Mouse (Mus musculus) Muller cell, postnatal 12 days (primary cell): ENCODE data around the gene Taf12.

Source experiments
- DNase-seq: peaks from one replicate; pipeline ENCODE4 v3.0.0-alpha.2; 2015; ENCODE audit errors: inconsistent ontology term

The Taf12 gene

DNA sequence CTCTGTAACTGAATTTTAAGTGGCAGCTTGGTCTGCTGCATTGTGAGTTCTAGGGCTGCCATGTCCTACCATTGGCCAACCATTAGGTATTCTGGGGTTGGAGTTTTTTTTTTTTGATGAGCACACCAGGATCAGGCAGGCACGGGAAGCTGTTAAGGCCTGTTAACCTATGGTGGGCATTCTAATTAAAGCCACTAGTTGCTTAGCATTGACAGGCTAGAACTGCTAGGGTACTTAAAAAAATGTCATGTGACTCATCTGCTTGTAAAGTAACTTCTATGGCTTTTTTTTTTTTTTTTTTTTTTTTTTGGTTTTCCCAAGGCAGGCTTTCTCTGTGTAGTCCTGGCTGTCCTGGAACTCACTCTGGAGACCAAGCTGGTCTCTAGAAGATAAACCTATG, 37.0 kb downstream of the Taf12 start:
- no peak for DNase-seq

DNA sequence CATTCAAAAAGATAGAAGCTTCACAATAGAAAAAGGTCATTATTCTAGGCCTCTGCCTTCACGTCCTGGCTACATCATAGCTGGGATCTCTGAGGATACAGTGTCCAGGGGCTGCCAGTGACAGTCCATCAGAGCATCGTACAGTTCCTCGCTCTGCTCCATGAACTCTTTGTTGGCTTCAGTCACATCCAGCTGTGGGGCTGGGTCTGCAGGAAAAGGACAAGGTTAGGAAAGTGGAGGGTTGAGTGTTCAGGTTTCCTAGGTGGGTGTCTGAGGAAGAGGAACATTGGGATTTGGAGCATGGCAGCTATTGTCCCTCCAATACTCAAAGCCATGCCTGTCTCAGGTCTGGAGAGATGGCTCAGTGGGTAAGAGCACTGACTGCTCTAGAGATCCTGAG, 37.6 kb downstream of the Taf12 start:
- DNase-seq, result no peak

DNA sequence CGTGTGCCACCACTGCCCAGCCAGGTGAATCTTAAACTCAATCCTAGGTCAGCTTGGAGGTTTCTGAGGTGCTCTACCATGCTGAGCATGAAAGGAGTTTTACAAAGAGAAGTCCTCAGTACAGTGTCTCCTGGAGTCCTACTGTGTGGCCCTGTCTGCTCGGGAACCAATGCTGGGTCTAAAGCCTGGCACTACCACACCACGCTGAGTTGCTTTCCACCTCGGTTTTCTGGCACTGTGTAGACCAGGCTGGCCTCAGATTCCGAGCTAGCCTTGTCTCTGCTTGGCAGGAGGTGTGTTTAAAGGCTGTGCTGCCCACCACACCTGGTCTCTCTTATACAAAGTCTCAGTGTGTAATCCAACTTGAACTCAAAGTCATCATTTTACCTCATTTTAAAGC, 38.5 kb downstream of the Taf12 start:
- no peak for DNase-seq

- DNase-seq, result no peak
Observed at GRCm38 (mm10) chr4:132315711-132316110, 41.5 kb downstream of the Taf12 start.

- no peak for DNase-seq
Observed at GRCm38 (mm10) chr4:132326481-132326880, 52.3 kb downstream of the Taf12 start.

- DNase-seq, result no peak
Observed at GRCm38 (mm10) chr4:132328391-132328982, 54.3 kb downstream of the Taf12 start.

GRCm38 (mm10) chr4:132329115-132329834, 55.1 kb downstream of the Taf12 start, which contains the start of gene Trnau1ap:
Gene Trnau1ap, minus strand, starts transcription at chr4:132329538.
- DNase-seq, result peak; percentile 98

GRCm38 (mm10) chr4:132329835-132330354, 55.7 kb downstream of the Taf12 start:
- no peak for DNase-seq

- no peak for DNase-seq
Observed at GRCm38 (mm10) chr4:132331960-132332359, 57.8 kb downstream of the Taf12 start.

GRCm38 (mm10) chr4:132332880-132333279, 58.7 kb downstream of the Taf12 start:
- no peak for DNase-seq

DNA sequence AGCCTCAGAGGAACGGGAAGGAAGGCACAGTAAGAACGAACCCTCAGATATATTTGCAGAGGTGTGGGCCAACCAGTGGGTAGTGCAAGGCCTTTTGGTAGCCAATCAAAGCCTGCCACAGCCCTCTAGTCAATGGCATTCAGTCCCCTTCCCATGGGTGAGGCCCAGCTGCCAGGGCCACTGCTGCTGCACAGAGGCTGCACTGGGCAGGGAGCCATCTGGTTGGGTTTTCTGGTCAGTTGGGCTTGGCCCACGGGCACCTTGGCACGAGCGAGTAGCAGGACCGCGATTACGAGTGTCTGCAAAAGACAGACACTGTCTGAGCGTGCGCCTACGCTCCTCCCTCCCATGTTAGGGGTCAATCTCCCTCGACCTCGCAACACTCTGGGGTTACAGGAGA, 64.8 kb downstream of the Taf12 start:
- peak; percentile 81 for DNase-seq

GRCm38 (mm10) chr4:132341451-132341850, 67.3 kb downstream of the Taf12 start:
- DNase-seq, result no peak

GRCm38 (mm10) chr4:132344403-132345134, 70.4 kb downstream of the Taf12 start:
- peak; percentile 34 for DNase-seq
